Mouse (Mus musculus): ENCODE measurements around the gene Cyp4f15. TPM values are rescaled to one million over a fixed set of nuclear protein-coding genes. Genes with fewer than 3 reads are reported as not detected.

The Cyp4f15 gene
- polyA plus RNA-seq, 1 experiment from 2014 or later, result not detected

GRCm38 (mm10) chr17:32658246-32658645, 27.2 kb upstream of the Cyp4f15 start:
- no peak overlapping the region for H3K4me3 ChIP-seq (ENCODE audit: low read depth, low read length)
- 0 out of 2 replicates have a peak, but pooled peaks cover 10% of the 10 kb centered on the region for H3K4me1 ChIP-seq (replicated peaks; ENCODE audit: control insufficient read depth, insufficient read depth, low read length)
- H3K27ac ChIP-seq (ENCODE audit: low read depth, low read length), result peak overlapping the region; percentile 70
- no peaks in the 10 kb centered on the region for H3K36me3 ChIP-seq (ENCODE audit: control insufficient read depth, insufficient read depth)
- H3K9ac ChIP-seq (ENCODE audit: low read depth, low read length), result no peak overlapping the region
- WGBS, result 50% methylated on average over 1 of the region's 1 CpGs
- no peaks in the 10 kb centered on the region for H3K27me3 ChIP-seq (replicated peaks; ENCODE audit: control insufficient read depth, insufficient read depth, low read length)
- H3K4me2 ChIP-seq (replicated peaks; ENCODE audit: low read depth), result peak overlapping the region; percentile 50
- ATAC-seq, result peak; percentile 86
- H3K9me3 ChIP-seq (ENCODE audit: control insufficient read depth), result no peaks in the 10 kb centered on the region
- no peak for TF ChIP-seq CTCF (IDR thresholded peaks at IDR 0.05; ENCODE audit: low read depth)

GRCm38 (mm10) chr17:32658712-32659111, 26.7 kb upstream of the Cyp4f15 start, which contains the start of gene Cyp4f40:
TSS of gene Cyp4f40 (plus strand) at chr17:32658900.
- no peak within 1 kb of the TSS for H3K9ac ChIP-seq (ENCODE audit: low read depth, low read length)
- peak within 1 kb of the TSS; percentile 50 for H3K4me2 ChIP-seq (replicated peaks; ENCODE audit: low read depth)
- no peak for TF ChIP-seq CTCF (IDR thresholded peaks at IDR 0.05; ENCODE audit: low read depth)
- WGBS, result 15% methylated on average over 2 of the region's 2 CpGs
- H3K9me3 ChIP-seq (ENCODE audit: control insufficient read depth), result no peaks in the 10 kb centered on the region
- H3K36me3 ChIP-seq (ENCODE audit: control insufficient read depth, insufficient read depth), result no peaks in the 10 kb centered on the region
- H3K4me3 ChIP-seq (ENCODE audit: low read depth, low read length), result no peak within 1 kb of the TSS
- peak; percentile 90 for ATAC-seq
- H3K27me3 ChIP-seq (replicated peaks; ENCODE audit: control insufficient read depth, insufficient read depth, low read length), result no peaks in the 10 kb centered on the region
- H3K4me1 ChIP-seq (replicated peaks; ENCODE audit: control insufficient read depth, insufficient read depth, low read length), result 0 out of 2 replicates have a peak, but pooled peaks cover 10% of the 10 kb centered on the region
- H3K27ac ChIP-seq (ENCODE audit: low read depth, low read length), result peak within 1 kb of the TSS; percentile 70

GRCm38 (mm10) chr17:32673976-32674375, 11.5 kb upstream of the Cyp4f15 start:
- H3K9me3 ChIP-seq (ENCODE audit: control insufficient read depth), result no peaks in the 10 kb centered on the region
- no peak overlapping the region for H3K4me3 ChIP-seq (ENCODE audit: low read depth, low read length)
- no peak overlapping the region for H3K9ac ChIP-seq (ENCODE audit: low read depth, low read length)
- H3K27me3 ChIP-seq (replicated peaks; ENCODE audit: control insufficient read depth, insufficient read depth, low read length), result no peaks in the 10 kb centered on the region
- H3K4me2 ChIP-seq (replicated peaks; ENCODE audit: low read depth), result no peak overlapping the region
- no peaks in the 10 kb centered on the region for H3K36me3 ChIP-seq (ENCODE audit: control insufficient read depth, insufficient read depth)
- no peak overlapping the region for H3K27ac ChIP-seq (ENCODE audit: low read depth, low read length)
- no peaks in the 10 kb centered on the region for H3K4me1 ChIP-seq (replicated peaks; ENCODE audit: control insufficient read depth, insufficient read depth, low read length)
- WGBS, result 61% methylated on average over 7 of the region's 7 CpGs
- TF ChIP-seq CTCF (IDR thresholded peaks at IDR 0.05; ENCODE audit: low read depth), result no peak
- no peak for ATAC-seq

DNA sequence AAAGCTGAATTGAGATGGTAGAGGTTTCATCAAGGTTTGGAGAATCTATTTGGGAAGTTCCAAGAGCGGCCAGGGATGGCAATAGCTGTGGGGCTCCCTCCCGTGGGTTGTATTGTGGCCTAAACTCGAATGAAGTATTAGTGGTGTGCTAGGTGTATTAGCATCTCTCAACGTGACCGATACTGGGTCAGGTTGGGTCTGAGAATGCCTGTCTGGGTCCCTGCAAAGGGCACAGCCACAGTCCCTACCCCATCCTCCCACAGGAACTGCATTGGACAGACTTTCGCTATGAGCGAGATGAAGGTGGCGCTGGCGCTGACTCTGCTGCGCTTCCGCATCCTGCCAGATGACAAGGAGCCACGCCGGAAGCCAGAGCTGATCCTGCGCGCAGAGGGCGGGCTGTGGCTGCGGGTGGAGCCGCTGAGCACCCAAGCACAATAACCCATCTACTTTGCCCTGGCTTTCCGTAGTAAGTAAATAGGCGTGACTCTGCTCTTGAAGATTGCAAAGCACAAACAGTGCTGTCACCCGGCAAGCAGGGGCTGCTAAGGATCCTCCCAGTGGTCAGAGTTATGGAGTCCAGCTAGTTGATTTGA, 9.3 kb upstream of the Cyp4f15 start:
- H3K4me1 ChIP-seq (replicated peaks; ENCODE audit: control insufficient read depth, insufficient read depth, low read length), result no peaks in the 10 kb centered on the region
- H3K27me3 ChIP-seq (replicated peaks; ENCODE audit: control insufficient read depth, insufficient read depth, low read length), result no peaks in the 10 kb centered on the region
- no peaks in the 10 kb centered on the region for H3K9me3 ChIP-seq (ENCODE audit: control insufficient read depth)
- no peak overlapping the region for H3K9ac ChIP-seq (ENCODE audit: low read depth, low read length)
- no peak overlapping the region for H3K4me3 ChIP-seq (ENCODE audit: low read depth, low read length)
- H3K4me2 ChIP-seq (replicated peaks; ENCODE audit: low read depth), result peak overlapping the region; percentile 39
- 23% methylated on average over 21 of the region's 21 CpGs for WGBS
- no peak overlapping the region; the same call in 1 of the 2 replicates for H3K27ac ChIP-seq (ENCODE audit: low read depth, low read length)
- ATAC-seq, result peak; percentile 91
- TF ChIP-seq CTCF (IDR thresholded peaks at IDR 0.05; ENCODE audit: low read depth), result peak; percentile 42
- no peaks in the 10 kb centered on the region for H3K36me3 ChIP-seq (ENCODE audit: control insufficient read depth, insufficient read depth)

DNA sequence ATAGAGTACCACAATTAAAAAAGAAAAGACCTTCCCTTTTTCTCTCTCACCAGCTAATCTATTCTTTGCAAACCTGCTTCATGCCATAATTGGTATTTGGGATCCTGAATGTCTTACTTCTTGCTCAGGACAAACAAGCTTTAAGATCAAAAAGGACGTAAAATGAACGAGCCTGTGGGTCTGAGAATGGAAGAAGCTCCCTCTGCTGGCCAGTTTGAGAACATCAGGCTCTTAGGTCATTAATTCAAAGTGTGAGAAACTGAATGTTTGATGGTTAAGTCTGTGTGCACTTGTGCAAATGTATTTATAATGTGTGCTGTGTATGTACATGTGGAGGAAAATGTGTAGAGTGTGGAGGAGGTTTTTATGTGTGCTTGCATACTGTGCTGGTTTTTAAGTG, 5.0 kb upstream of the Cyp4f15 start:
- no peak overlapping the region for H3K9ac ChIP-seq (ENCODE audit: low read depth, low read length)
- TF ChIP-seq CTCF (IDR thresholded peaks at IDR 0.05; ENCODE audit: low read depth), result peak; percentile 85
- H3K27me3 ChIP-seq (replicated peaks; ENCODE audit: control insufficient read depth, insufficient read depth, low read length), result no peaks in the 10 kb centered on the region
- WGBS, result 11% methylated on average over 2 of the region's 2 CpGs
- no peaks in the 10 kb centered on the region for H3K36me3 ChIP-seq (ENCODE audit: control insufficient read depth, insufficient read depth)
- H3K4me1 ChIP-seq (replicated peaks; ENCODE audit: control insufficient read depth, insufficient read depth, low read length), result no peaks in the 10 kb centered on the region
- no peaks in the 10 kb centered on the region for H3K9me3 ChIP-seq (ENCODE audit: control insufficient read depth)
- no peak overlapping the region for H3K27ac ChIP-seq (ENCODE audit: low read depth, low read length)
- H3K4me3 ChIP-seq (ENCODE audit: low read depth, low read length), result no peak overlapping the region
- no peak for ATAC-seq
- H3K4me2 ChIP-seq (replicated peaks; ENCODE audit: low read depth), result no peak overlapping the region

GRCm38 (mm10) chr17:32686722-32687121, 1.3 kb downstream of the Cyp4f15 start:
- H3K27me3 ChIP-seq (replicated peaks; ENCODE audit: control insufficient read depth, insufficient read depth, low read length), result no peaks in the 10 kb centered on the region
- no peak overlapping the region for H3K27ac ChIP-seq (ENCODE audit: low read depth, low read length)
- ATAC-seq, result no peak
- H3K4me2 ChIP-seq (replicated peaks; ENCODE audit: low read depth), result no peak overlapping the region
- no peak overlapping the region for H3K4me3 ChIP-seq (ENCODE audit: low read depth, low read length)
- H3K4me1 ChIP-seq (replicated peaks; ENCODE audit: control insufficient read depth, insufficient read depth, low read length), result no peaks in the 10 kb centered on the region
- no peak for TF ChIP-seq CTCF (IDR thresholded peaks at IDR 0.05; ENCODE audit: low read depth)
- WGBS, result 89% methylated on average over 5 of the region's 5 CpGs
- no peaks in the 10 kb centered on the region for H3K36me3 ChIP-seq (ENCODE audit: control insufficient read depth, insufficient read depth)
- H3K9ac ChIP-seq (ENCODE audit: low read depth, low read length), result no peak overlapping the region
- no peaks in the 10 kb centered on the region for H3K9me3 ChIP-seq (ENCODE audit: control insufficient read depth)
